Mouse (Mus musculus) heart, postnatal 0 days (tissue): Measurements from ENCODE around the gene Tgfbr1.

Experiments used
- CTCF ChIP-seq: IDR thresholded peaks from 2 replicates; pipeline ENCODE4 v1.5.1; 2016; ENCODE audit warnings: antibody characterized with exemption, control low read depth, low read depth
- EP300 ChIP-seq: IDR thresholded peaks from 2 replicates; pipeline ENCODE4 v1.6.1; 2016; ENCODE audit warnings: antibody characterized with exemption, low read depth

DNA sequence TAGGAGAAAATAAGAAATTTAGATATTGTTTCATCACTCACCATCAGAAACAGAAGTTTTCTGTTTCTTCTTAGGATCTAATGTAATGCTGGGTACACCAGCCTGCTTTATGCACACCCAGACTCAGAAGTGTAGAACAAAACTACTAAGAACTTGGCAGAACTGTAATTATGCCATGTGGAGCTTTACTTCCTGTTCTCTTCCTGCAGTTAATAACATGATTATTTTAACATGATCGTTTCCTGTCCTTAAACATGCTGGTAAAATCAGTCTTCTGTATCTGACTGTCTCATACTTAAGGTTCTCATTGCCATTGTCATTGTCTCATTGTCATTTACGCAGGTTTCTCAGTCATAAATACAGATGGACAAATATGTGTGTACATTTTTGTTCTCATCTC lies 15.7 kb downstream of the Tgfbr1 start:
- TF ChIP-seq CTCF (no peak), EP300 (no peak)
